Mouse (Mus musculus): ENCODE data around the gene Hdac2. TPM values are rescaled to one million over a fixed set of nuclear protein-coding genes. Genes with fewer than 3 reads are reported as not detected.
A peak's percentile ranks its signal among the peaks of the same experiment; 100 is the strongest.

The Hdac2 gene
- 72.3 and 100 TPM in 2 replicates for polyA plus RNA-seq (2011; ENCODE audit: insufficient read depth, insufficient read length, low replicate concordance, missing spikeins)

DNA sequence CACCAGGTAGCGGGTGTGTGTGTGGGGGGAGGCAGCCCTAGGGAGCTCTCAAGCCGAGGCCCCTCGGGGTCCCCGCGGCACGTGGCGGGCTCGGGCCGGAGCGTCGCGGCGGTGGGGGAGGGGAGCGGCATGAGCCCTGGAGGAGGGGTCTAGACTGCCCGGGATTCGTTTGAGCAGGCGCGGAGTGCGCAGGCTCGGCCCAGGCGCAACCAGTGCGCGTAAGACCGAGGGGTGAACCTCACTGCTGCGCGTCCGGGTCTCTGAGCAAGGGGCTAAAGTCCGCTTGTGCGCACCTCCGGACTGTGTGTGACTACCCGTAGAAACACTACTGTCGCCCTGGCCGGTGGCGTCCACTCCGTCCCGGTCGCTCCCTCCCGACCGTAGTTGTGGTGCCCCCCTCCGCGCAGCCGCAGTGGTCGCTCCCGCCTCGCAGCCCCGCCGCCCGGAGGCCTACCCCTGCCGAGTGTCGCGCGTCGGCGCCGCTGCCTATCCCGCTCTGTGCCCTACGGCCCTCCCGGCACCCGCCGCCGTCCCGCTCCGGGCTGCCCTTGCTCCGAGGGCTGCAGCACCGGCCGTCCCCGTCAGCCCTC is at the start of gene Hdac2:
Hdac2 (plus strand) TSS at position 459 of the 590 bp plus-strand sequence.
- Histone ChIP-seq H3K27ac (ENCODE audit: control insufficient read depth, insufficient read depth, low read depth, low read length, poor library complexity) (peak within 1 kb of the TSS; percentile 79), H3K4me1 (ENCODE audit: control insufficient read depth, insufficient read depth, low read length) (no peaks in the 10 kb centered on the region; the same call in 1 of the 2 replicates), H3K4me3 (replicated peaks; ENCODE audit: control insufficient read depth, low read depth, low read length) (peak within 1 kb of the TSS; percentile 71)
- WGBS, result under 1% methylated on average over 67 of the region's 67 CpGs
- TF ChIP-seq POLR2A (IDR thresholded peaks at IDR 0.05; ENCODE audit: borderline replicate concordance, control insufficient read depth, low read depth, low read length) (0 out of 2 replicates have a peak, but pooled peaks have one; percentile 56), CTCF (IDR thresholded peaks at IDR 0.05; ENCODE audit: control insufficient read depth, insufficient read depth, low read length) (no peak)

DNA sequence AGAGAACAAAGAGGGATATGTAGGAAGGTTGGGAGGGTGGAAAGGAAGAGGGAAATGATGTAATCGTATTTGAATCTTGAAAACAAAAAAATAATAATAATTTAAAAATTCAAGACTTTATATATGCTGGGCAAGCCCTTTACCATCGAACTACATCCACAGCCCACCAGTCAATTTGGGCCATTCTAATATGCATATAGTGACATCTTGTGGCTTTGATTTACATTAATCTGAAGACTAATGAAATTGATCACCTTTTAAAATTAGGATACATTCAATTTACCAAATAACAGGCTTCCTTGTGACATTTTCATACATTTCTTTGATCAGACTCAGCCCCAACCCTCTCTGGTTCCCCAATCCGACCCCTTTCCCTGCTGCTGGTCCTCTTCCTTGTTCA is 46.1 kb upstream of the Hdac2 start:
- Histone ChIP-seq H3K4me3 (replicated peaks; ENCODE audit: control insufficient read depth, low read depth, low read length) (no peak overlapping the region), H3K27ac (ENCODE audit: control insufficient read depth, insufficient read depth, low read depth, low read length, poor library complexity) (no peak overlapping the region), H3K4me1 (ENCODE audit: control insufficient read depth, insufficient read depth, low read length) (no peaks in the 10 kb centered on the region)
- 57% methylated on average over 3 of the region's 3 CpGs for WGBS
- TF ChIP-seq POLR2A (IDR thresholded peaks at IDR 0.05; ENCODE audit: borderline replicate concordance, control insufficient read depth, low read depth, low read length), result no peak
- no peak for TF ChIP-seq CTCF (IDR thresholded peaks at IDR 0.05; ENCODE audit: control insufficient read depth, insufficient read depth, low read length)

DNA sequence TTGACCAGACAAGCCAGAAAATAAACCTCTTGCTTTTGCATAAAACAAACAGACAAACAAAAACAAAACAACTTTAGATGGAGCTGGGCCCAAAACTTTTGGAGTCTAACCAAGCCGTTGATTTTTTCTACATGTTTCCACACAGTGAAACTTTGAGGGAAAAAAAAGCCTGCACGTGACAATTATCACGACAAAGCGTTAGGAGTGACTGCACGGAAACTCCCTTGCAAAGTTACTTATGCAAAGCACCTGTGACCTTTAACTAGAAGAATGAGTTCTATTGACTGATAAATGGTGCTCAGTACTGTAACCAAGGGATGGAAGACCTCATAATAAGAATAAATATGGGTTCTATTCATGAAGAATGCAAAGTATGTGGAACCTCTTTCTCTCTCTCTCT is 38.5 kb upstream of the Hdac2 start:
- no peaks in the 10 kb centered on the region for H3K4me1 ChIP-seq (ENCODE audit: control insufficient read depth, insufficient read depth, low read length)
- H3K4me3 ChIP-seq (replicated peaks; ENCODE audit: control insufficient read depth, low read depth, low read length), result no peak overlapping the region
- H3K27ac ChIP-seq (ENCODE audit: control insufficient read depth, insufficient read depth, low read depth, low read length, poor library complexity), result no peak overlapping the region
- 87% methylated on average over 5 of the region's 5 CpGs for WGBS
- TF ChIP-seq POLR2A (IDR thresholded peaks at IDR 0.05; ENCODE audit: borderline replicate concordance, control insufficient read depth, low read depth, low read length) (no peak), CTCF (IDR thresholded peaks at IDR 0.05; ENCODE audit: control insufficient read depth, insufficient read depth, low read length) (no peak)

- Histone ChIP-seq H3K4me3 (replicated peaks; ENCODE audit: control insufficient read depth, low read depth, low read length) (no peak overlapping the region), H3K4me1 (ENCODE audit: control insufficient read depth, insufficient read depth, low read length) (no peaks in the 10 kb centered on the region), H3K27ac (ENCODE audit: control insufficient read depth, insufficient read depth, low read depth, low read length, poor library complexity) (no peak overlapping the region)
- 50% methylated on average over 2 of the region's 2 CpGs for WGBS
- TF ChIP-seq CTCF (IDR thresholded peaks at IDR 0.05; ENCODE audit: control insufficient read depth, insufficient read depth, low read length) (no peak), POLR2A (IDR thresholded peaks at IDR 0.05; ENCODE audit: borderline replicate concordance, control insufficient read depth, low read depth, low read length) (no peak)
These were observed 38.1 kb upstream of the Hdac2 start for GRCm38 (mm10) chr10:36936271-36936670.

DNA sequence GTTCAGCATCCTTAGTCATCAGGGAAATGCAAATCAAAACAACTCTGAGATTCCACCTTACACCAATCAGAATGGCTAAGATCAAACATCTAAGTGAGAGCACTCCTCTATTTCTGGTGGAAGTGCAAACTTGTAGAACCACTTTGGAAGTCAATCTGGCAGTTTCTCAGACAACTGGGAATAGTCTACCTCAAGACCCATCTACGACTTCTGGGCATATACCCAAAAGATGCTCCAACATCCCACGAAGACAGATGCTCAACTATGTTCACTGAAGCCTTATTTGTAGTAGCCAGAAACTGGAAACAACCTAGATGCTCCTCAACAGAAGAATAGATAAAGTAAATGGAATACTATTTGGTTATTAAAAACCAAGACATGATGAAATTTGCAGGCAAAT is 22.6 kb upstream of the Hdac2 start:
- no peak for TF ChIP-seq POLR2A (IDR thresholded peaks at IDR 0.05; ENCODE audit: borderline replicate concordance, control insufficient read depth, low read depth, low read length)
- no peak for TF ChIP-seq CTCF (IDR thresholded peaks at IDR 0.05; ENCODE audit: control insufficient read depth, insufficient read depth, low read length)
- Histone ChIP-seq H3K4me3 (replicated peaks; ENCODE audit: control insufficient read depth, low read depth, low read length) (no peak overlapping the region), H3K4me1 (ENCODE audit: control insufficient read depth, insufficient read depth, low read length) (no peaks in the 10 kb centered on the region), H3K27ac (ENCODE audit: control insufficient read depth, insufficient read depth, low read depth, low read length, poor library complexity) (no peak overlapping the region)
- 59% methylated on average over 2 of the region's 2 CpGs for WGBS

DNA sequence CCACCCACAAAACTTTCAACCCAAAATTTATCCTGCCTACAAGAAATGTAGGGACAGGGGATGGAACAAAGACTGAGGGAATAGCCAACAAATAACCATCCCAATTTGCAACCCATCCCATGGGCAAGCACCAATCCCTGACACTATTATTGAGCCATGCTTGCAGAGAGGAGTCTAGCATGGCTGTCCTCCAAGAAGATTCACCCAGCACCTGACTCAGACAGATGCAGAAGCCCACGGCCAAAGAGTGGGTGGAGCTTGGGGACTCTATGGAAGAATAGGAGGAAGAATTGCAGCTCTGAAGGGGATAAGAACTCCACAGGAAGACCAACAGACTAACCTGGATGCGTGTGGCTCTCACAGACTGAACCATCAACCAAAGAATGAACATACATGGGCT is 21.7 kb upstream of the Hdac2 start:
- Histone ChIP-seq H3K4me3 (replicated peaks; ENCODE audit: control insufficient read depth, low read depth, low read length) (no peak overlapping the region), H3K27ac (ENCODE audit: control insufficient read depth, insufficient read depth, low read depth, low read length, poor library complexity) (no peak overlapping the region), H3K4me1 (ENCODE audit: control insufficient read depth, insufficient read depth, low read length) (no peaks in the 10 kb centered on the region)
- 69% methylated on average over 2 of the region's 2 CpGs for WGBS
- TF ChIP-seq POLR2A (IDR thresholded peaks at IDR 0.05; ENCODE audit: borderline replicate concordance, control insufficient read depth, low read depth, low read length) (no peak), CTCF (IDR thresholded peaks at IDR 0.05; ENCODE audit: control insufficient read depth, insufficient read depth, low read length) (no peak)

- no peak overlapping the region for H3K4me3 ChIP-seq (replicated peaks; ENCODE audit: control insufficient read depth, low read depth, low read length)
- H3K27ac ChIP-seq (ENCODE audit: control insufficient read depth, insufficient read depth, low read depth, low read length, poor library complexity), result no peak overlapping the region
- TF ChIP-seq CTCF (IDR thresholded peaks at IDR 0.05; ENCODE audit: control insufficient read depth, insufficient read depth, low read length), result no peak
- no peak for TF ChIP-seq POLR2A (IDR thresholded peaks at IDR 0.05; ENCODE audit: borderline replicate concordance, control insufficient read depth, low read depth, low read length)
- H3K4me1 ChIP-seq (ENCODE audit: control insufficient read depth, insufficient read depth, low read length), result no peaks in the 10 kb centered on the region
- WGBS, result 73% methylated on average over 1 of the region's 1 CpGs
These were observed 14.7 kb upstream of the Hdac2 start for GRCm38 (mm10) chr10:36959563-36960110.

DNA sequence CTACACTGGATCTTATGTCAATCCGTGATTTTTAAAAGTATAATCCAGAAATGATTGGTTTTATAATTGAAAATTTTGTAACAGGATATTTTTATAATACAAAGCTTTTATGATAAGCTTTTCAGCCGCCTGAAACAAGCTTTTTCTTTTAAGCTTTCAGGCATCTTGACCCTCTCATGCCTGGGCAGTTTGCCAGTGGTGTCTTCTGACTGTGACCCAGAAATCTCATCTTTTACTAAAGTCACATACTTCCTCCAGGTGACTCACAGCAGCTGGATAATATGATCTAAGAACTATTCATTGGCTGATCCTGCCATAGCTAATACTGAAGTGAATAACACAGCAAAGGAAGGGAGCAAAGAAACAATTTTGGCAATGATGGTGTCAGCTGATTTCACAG is 9.9 kb upstream of the Hdac2 start:
- Histone ChIP-seq H3K27ac (ENCODE audit: control insufficient read depth, insufficient read depth, low read depth, low read length, poor library complexity) (no peak overlapping the region), H3K4me1 (ENCODE audit: control insufficient read depth, insufficient read depth, low read length) (no peaks in the 10 kb centered on the region), H3K4me3 (replicated peaks; ENCODE audit: control insufficient read depth, low read depth, low read length) (no peak overlapping the region)
- WGBS, result 65% methylated on average over 2 of the region's 2 CpGs
- TF ChIP-seq CTCF (IDR thresholded peaks at IDR 0.05; ENCODE audit: control insufficient read depth, insufficient read depth, low read length), result no peak
- no peak for TF ChIP-seq POLR2A (IDR thresholded peaks at IDR 0.05; ENCODE audit: borderline replicate concordance, control insufficient read depth, low read depth, low read length)

Measured in bone marrow, adult 2 months (tissue).